Mouse (Mus musculus) limb, embryonic 13.5 days (tissue): ENCODE data around the gene Srbd1. TPM values are rescaled to one million over a fixed set of nuclear protein-coding genes. Genes with fewer than 3 reads are reported as not detected.

Source experiments
- ATAC-seq: fragments of 200-750 bp; cut with Nextera tagmentation; 2 replicates; pipeline ENCODE4 v1.8.0; 2017; ENCODE audit warnings: low read depth, moderate number of reproducible peaks, moderate TSS enrichment; ENCODE audit not compliant: low FRiP score
- H3K27ac ChIP-seq: fragments of 300-500 bp; sonication (generic); 2 replicates; pipeline ENCODE4 v1.5.1; 2015; ENCODE audit warnings: inconsistent platforms, mild to moderate bottlenecking, moderate library complexity
- H3K27me3 ChIP-seq: fragments of 300-500 bp; sonication (generic); 2 replicates; pipeline ENCODE4 v1.6.1; 2015; ENCODE audit warnings: mild to moderate bottlenecking, inconsistent platforms
- H3K36me3 ChIP-seq: fragments of 300-500 bp; sonication (generic); 2 replicates; pipeline ENCODE4 v1.6.1; 2015; ENCODE audit warnings: inconsistent platforms, mild to moderate bottlenecking, moderate library complexity
- H3K4me1 ChIP-seq: fragments of 300-500 bp; sonication (generic); 2 replicates; pipeline ENCODE4 v1.6.1; 2015; ENCODE audit warnings: inconsistent platforms
- H3K4me2 ChIP-seq: fragments of 300-500 bp; sonication (generic); replicated peaks from 2 replicates; pipeline ENCODE4 v1.6.1; 2015; ENCODE audit warnings: inconsistent platforms, mild to moderate bottlenecking, moderate library complexity
- H3K4me3 ChIP-seq: fragments of 300-500 bp; sonication (generic); 2 replicates; pipeline ENCODE4 v1.5.1; 2015; ENCODE audit warnings: moderate library complexity, mild to moderate bottlenecking, inconsistent platforms
- H3K9ac ChIP-seq: fragments of 300-500 bp; sonication (generic); 2 replicates; pipeline ENCODE4 v1.6.1; 2015; ENCODE audit warnings: mild to moderate bottlenecking, inconsistent platforms
- H3K9me3 ChIP-seq: fragments of 300-500 bp; sonication (generic); 2 replicates; pipeline ENCODE4 v1.6.1; 2016; ENCODE audit warnings: inconsistent platforms
- WGBS: fragments of 180-500 bp; shearing (Covaris S2); methylation state at CpG from one replicate; pipeline ENCODE4 v1.1.7; 2015; 5-methylcytosine and 5-hydroxymethylcytosine counted together
- polyA plus RNA-seq: library from polyadenylated mRNA; unstranded; fragments of >200 nt; fragmentation: Nextera tagmentation; extraction: Ambion mirVana; gene quantifications from 2 replicates; pipeline ENCODE4 v1.2.1, GENCODE M21; 2015

The Srbd1 gene
- polyA plus RNA-seq = 17.6 and 19.7 TPM in 2 replicates

DNA sequence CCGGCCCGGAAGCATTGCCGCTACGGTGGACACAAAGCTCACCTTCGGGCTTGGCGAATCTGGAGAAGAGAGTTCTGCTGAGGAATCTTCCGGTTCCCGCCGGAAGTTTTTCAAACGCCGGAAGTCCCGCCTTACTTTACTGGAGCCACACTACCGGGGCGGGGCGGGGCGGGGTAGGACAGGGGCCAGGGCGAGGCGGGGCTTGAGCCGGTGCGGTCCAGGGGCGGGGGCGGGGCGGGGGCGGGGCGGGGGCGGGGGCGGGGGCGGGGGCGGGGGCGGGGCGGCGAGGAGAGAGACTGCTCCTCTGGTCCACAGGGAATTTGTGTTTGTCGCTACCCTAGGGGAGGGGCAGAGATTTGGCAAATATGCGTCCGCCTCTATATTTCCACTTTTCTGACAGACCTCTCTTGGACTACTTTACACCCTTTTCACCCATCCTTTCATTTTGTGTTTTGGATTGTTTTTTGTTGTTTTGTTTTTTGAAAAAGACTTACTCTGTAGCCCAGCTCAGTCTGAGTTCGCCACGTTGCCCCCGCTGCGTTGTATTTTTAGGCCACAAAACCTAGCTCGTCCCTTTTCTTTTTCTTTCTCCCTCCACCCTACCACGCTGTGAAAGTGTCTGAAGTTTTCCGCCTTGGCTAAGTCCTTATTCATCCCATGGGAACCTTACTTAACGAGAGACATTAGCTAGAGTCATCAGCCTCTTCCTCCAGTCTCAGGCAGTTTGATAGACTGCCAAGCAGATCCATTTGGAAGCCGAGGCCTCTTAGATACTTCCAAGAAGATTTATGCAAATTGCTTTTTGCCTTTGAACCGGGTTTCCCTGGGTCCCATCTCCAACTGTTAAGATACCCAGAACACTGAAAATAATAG is at the start of gene Srbd1:
TSS of gene Srbd1 (minus strand) at position 97 of the 873 bp plus-strand sequence.
- 2% methylated on average over 27 of the region's 45 CpGs for WGBS
- H3K27me3 ChIP-seq = no peaks in the 10 kb centered on the region
- peak within 1 kb of the TSS; percentile 92 for H3K4me2 ChIP-seq
- no peaks in the 10 kb centered on the region; the same call in 1 of the 2 replicates for H3K36me3 ChIP-seq
- H3K9me3 ChIP-seq = no peaks in the 10 kb centered on the region
- peak; percentile 93 for ATAC-seq
- peaks cover 15% of the 10 kb centered on the region for H3K4me1 ChIP-seq
- peak within 1 kb of the TSS; percentile 81 for H3K4me3 ChIP-seq
- peak within 1 kb of the TSS; percentile 28; the same call in 1 of the 2 replicates for H3K27ac ChIP-seq
- H3K9ac ChIP-seq = peak within 1 kb of the TSS; percentile 81

DNA sequence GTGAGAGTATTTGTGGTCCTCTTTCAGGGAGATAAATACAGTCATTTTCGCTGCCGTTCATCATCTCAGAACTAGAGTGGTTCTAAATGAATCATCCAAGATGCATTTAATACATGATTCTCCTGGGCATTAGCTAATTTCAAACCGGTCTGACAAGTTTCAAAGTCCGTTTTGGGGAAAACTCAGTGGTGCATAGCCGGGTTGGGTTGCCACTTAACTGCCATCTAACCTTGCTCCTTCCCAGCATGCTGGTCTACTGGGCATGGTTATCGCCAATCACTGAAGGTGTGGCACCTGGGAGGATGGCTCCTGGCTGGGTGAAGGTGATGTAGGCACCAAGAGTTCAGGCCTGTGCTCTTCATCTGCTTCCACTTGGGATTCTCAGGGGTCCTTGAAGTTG is 49.0 kb upstream of the Srbd1 start:
- Histone ChIP-seq H3K27me3 (no peaks in the 10 kb centered on the region), H3K4me1 (peaks cover 7% of the 10 kb centered on the region), H3K9ac (no peak overlapping the region), H3K4me2 (no peak overlapping the region), H3K36me3 (no peaks in the 10 kb centered on the region), H3K4me3 (no peak overlapping the region), H3K9me3 (no peaks in the 10 kb centered on the region), H3K27ac (no peak overlapping the region)
- no peak for ATAC-seq
- WGBS = 86% methylated on average over 6 of the region's 6 CpGs

DNA sequence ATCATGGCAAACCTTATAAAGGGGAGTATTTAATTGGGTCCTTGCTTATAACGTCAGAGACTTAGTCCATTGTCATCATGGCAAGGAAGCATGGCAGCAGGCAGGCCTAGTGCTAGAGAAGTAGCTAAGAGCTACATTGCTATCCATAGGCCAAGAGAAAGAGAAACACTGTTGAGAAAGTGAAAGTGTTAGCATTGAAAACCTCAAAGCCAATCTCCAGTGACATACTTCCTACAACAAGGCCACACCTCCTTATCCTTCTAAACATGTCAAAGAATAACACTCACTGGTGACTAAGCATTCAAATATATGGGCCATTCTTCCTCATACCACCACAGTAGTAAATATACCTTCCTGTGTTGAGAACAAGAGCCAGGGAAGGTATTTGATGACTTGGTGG is 42.8 kb upstream of the Srbd1 start:
- peaks cover 12% of the 10 kb centered on the region for H3K4me1 ChIP-seq
- no peak overlapping the region for H3K27ac ChIP-seq
- H3K4me3 ChIP-seq = no peak overlapping the region
- no peaks in the 10 kb centered on the region for H3K9me3 ChIP-seq
- no peaks in the 10 kb centered on the region for H3K36me3 ChIP-seq
- 98% methylated on average over 1 of the region's 1 CpGs for WGBS
- H3K9ac ChIP-seq = no peak overlapping the region
- H3K27me3 ChIP-seq = no peaks in the 10 kb centered on the region
- ATAC-seq = no peak
- H3K4me2 ChIP-seq = no peak overlapping the region

DNA sequence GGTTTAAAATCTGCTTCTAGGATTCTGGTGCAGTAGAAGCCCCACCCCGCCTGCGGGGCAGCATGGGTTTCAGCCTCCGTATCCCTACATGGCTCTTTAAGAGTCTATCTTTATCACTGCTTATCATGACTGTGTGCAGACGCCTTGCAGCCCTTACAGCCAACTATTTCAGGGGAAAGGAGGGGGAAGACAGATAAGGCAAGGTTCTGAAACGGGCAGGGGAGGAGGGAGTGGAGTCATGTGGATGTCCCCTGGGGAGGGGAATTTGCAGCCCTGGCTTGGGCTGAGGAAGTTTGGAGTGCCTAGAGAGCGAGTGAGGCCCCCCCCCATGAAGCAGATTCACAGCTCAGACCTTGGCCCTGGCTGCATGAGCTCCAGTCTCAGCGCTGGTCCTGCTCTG is 40.6 kb upstream of the Srbd1 start:
- ATAC-seq = no peak
- Histone ChIP-seq H3K4me2 (no peak overlapping the region), H3K9me3 (no peaks in the 10 kb centered on the region), H3K27me3 (no peaks in the 10 kb centered on the region), H3K27ac (no peak overlapping the region), H3K9ac (no peak overlapping the region), H3K4me1 (peaks cover 5% of the 10 kb centered on the region; the same call in 1 of the 2 replicates), H3K4me3 (no peak overlapping the region), H3K36me3 (no peaks in the 10 kb centered on the region)
- WGBS = 38% methylated on average over 7 of the region's 7 CpGs

DNA sequence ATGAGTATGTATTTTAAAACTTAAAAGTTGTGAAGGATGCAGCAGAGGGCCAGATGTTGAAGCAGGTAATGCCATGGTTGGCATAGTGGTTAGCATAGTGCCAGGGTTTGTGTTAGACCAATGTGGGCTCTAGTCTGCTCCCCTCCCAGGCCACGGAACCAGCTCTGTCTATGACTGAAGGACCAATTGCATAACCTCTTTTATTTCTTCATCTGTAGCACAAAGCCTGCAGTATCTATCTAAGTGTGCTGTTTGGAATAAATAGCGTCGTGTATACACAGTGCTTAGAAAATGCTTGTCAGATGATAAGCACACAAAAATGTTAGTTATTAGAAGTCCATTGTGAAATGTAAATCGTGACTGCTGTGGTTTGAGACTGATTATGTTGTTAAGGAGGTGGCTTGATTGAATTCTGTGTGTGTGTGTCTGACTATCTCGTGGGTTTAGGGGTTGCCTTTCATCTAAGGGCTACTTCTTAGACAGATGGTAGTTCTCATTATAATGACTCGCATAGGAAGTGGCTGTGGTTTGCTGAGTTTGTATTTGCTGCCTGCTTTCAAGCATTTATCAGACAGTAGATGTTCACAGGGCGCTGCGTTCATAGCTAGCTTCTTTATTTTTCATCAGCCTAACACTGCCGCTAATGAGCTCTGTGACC is 39.7 kb upstream of the Srbd1 start:
- 66% methylated on average over 9 of the region's 9 CpGs for WGBS
- H3K9ac ChIP-seq = no peak overlapping the region
- H3K27me3 ChIP-seq = no peaks in the 10 kb centered on the region
- H3K36me3 ChIP-seq = no peaks in the 10 kb centered on the region
- no peak overlapping the region for H3K27ac ChIP-seq
- no peak overlapping the region for H3K4me2 ChIP-seq
- peaks cover 5% of the 10 kb centered on the region; the same call in 1 of the 2 replicates for H3K4me1 ChIP-seq
- no peaks in the 10 kb centered on the region for H3K9me3 ChIP-seq
- no peak for ATAC-seq
- no peak overlapping the region for H3K4me3 ChIP-seq

DNA sequence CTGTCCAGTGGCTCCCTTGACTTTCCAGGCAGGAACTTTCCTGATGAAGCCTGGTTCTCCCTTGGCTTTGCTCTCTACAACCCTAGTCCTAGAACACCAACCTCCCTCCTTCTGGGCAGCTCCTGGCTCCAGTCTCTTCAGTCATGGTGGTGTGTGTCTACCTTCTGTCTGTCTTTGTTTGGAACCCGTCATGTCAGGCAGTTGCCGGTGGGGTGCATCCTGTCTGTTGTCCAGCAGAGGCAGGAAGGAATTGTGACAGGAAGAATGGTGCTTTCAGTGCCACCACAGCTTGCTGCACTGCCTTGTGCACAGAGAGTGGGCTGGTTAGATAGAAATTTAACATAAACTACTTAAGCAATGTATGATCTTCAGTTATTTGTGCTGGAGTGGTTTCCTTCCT is 38.8 kb upstream of the Srbd1 start:
- Histone ChIP-seq H3K4me1 (peaks cover 5% of the 10 kb centered on the region; the same call in 1 of the 2 replicates), H3K9me3 (no peaks in the 10 kb centered on the region), H3K4me2 (no peak overlapping the region), H3K4me3 (no peak overlapping the region), H3K9ac (no peak overlapping the region), H3K36me3 (no peaks in the 10 kb centered on the region), H3K27me3 (no peaks in the 10 kb centered on the region), H3K27ac (no peak overlapping the region)
- ATAC-seq = no peak
- WGBS = 52% methylated on average over 2 of the region's 2 CpGs

DNA sequence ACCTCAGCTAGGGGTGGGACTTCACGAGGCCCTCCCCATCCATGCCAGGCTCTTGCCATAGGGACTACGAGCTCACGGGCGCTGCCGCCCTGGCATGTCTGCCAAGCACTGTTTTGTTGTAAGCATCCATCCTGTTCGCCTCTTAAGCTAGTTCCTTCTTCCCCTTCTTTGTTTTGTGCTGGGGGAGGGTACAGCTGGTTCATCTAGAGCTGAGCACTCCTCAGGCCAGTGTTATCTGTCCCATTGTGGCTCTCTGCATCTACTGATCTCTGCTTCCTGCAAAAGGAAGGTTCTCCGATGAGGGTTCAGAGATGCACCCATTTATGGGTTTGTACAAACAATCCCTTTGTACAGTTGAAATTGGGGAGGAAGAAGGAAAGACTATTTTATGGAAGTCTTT is 31.7 kb upstream of the Srbd1 start:
- Histone ChIP-seq H3K4me1 (peaks cover 25% of the 10 kb centered on the region), H3K9ac (no peak overlapping the region), H3K9me3 (no peaks in the 10 kb centered on the region), H3K36me3 (peaks cover 8% of the 10 kb centered on the region), H3K4me2 (no peak overlapping the region), H3K4me3 (no peak overlapping the region), H3K27me3 (no peaks in the 10 kb centered on the region), H3K27ac (no peak overlapping the region)
- 83% methylated on average over 7 of the region's 7 CpGs for WGBS
- no peak for ATAC-seq

DNA sequence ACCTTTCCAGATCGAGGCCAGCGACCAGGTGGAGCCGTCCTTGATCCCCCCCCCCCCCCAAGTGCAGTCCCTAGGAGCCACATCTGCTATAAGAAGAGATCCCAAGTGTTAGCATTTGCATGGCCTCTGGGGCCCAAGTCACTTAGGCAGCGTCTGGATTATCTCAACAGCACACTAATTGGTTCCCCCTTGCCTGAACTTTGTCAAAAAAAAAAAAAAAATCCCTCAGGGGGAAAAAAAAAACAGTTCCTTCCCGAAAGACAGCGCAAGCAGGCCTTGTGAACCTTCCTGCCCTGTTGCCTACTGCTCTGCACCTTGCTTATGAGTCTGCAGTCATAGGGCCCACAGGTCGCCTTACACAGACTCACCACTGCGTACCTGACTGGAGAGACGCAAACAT is 30.5 kb upstream of the Srbd1 start:
- Histone ChIP-seq H3K9ac (no peak overlapping the region), H3K27ac (no peak overlapping the region), H3K36me3 (peaks cover 8% of the 10 kb centered on the region), H3K9me3 (no peaks in the 10 kb centered on the region), H3K27me3 (no peaks in the 10 kb centered on the region), H3K4me2 (no peak overlapping the region), H3K4me3 (no peak overlapping the region), H3K4me1 (peaks cover 32% of the 10 kb centered on the region)
- WGBS = 29% methylated on average over 9 of the region's 9 CpGs
- ATAC-seq = no peak

DNA sequence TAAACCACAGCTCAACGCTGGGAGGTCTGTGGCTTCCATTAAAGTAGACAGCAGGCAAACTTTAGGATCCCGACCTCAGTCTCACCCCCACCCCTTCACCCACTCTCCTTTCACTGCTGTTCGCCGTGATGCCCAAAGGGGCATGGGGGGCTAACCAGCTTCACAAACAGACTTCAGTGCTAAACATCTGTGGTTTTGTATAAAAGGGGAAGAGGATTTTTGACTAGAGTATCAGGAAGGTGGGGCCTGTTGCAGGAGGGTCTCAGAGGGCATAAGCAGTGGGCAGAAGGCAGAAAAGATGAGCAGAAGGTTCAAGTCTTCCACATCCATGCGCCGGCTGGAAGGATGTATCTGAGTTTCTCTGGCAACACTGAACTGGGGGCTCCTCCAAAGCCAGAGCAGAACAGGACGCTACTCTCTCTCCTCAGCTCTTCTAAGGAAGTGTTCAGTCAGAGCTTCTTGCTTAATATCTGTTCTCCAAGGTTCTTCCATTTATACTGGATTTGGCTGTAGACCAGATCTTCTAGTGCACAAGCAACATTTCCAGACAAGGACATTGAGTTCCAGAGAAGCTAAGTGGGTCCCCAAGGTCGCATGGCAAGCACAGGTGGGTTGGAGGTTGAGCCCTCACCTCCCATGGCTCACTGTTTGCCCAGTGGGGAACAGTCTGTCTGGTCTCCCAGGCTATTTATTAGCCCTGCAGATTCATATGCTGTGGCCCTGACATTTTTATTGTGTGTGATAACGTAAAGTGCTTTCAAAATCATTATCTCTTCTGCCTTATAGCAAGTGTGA is 25.4 kb upstream of the Srbd1 start:
- Histone ChIP-seq H3K36me3 (peaks cover 8% of the 10 kb centered on the region), H3K9me3 (no peaks in the 10 kb centered on the region), H3K9ac (no peak overlapping the region), H3K4me3 (peak overlapping the region; percentile 75), H3K4me1 (peaks cover 38% of the 10 kb centered on the region), H3K27ac (no peak overlapping the region), H3K4me2 (peak overlapping the region; percentile 95), H3K27me3 (no peaks in the 10 kb centered on the region)
- whole genome bisulfite sequencing = 56% methylated on average over 9 of the region's 9 CpGs
- ATAC-seq = no peak

DNA sequence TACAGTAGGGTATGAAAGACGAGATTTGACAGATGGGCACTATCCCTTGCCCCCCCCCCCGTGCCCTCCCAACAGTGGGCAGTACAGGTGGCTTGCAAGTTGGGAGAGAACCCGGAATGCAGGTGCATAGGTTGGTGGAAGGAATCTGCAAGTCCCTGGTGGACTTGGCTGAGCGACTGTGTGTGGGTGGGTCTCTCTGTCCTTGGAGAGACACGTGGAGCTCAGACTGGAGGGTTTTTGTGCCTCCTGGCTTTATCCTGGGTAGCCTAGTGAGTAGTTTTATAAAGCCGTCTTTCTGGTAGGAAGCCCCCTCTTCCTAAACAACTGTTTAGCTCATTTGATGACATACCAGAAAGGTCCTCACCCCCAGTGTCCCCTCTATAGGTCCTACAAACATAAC is 24.1 kb upstream of the Srbd1 start:
- H3K9ac ChIP-seq = peak overlapping the region; percentile 87
- WGBS = 18% methylated on average over 6 of the region's 6 CpGs
- ATAC-seq = no peak
- H3K27me3 ChIP-seq = no peaks in the 10 kb centered on the region
- H3K27ac ChIP-seq = no peak overlapping the region
- H3K4me2 ChIP-seq = peak overlapping the region; percentile 95
- H3K4me1 ChIP-seq = peaks cover 42% of the 10 kb centered on the region
- peaks cover 8% of the 10 kb centered on the region for H3K36me3 ChIP-seq
- H3K4me3 ChIP-seq = peak overlapping the region; percentile 75
- H3K9me3 ChIP-seq = no peaks in the 10 kb centered on the region

DNA sequence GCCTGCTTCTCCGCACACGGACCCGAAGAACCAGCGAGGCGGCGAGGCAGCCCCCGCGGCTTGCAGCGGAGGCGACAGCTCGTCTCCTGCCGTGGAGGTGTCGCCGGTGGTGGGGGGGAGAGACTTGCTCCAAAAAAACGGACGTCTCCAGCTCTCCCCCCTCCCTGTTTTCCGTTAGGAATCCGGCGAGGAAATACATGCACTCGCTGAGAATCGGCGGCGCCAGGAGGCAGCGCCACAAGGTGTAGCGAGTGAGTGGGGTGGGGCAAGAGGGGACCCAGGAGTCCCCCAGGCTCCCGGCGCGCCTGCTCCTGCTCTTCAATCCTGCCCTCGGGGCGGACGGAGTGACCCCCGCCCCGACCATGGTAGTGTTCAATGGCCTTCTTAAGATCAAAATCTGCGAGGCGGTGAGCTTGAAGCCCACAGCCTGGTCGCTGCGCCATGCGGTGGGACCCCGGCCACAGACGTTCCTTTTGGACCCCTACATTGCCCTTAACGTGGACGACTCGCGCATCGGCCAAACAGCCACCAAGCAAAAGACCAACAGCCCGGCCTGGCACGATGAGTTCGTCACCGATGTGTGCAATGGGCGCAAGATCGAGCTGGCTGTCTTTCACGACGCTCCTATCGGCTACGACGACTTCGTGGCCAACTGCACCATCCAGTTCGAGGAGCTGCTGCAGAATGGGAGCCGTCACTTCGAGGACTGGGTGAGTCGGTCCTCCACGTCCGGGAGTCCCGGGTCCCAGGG is 23.4 kb upstream of the Srbd1 start:
- Histone ChIP-seq H3K4me3 (peak overlapping the region; percentile 75), H3K27ac (peak overlapping the region; percentile 98; the same call in 1 of the 2 replicates), H3K9me3 (no peaks in the 10 kb centered on the region), H3K9ac (peak overlapping the region; percentile 87), H3K4me2 (peak overlapping the region; percentile 95), H3K4me1 (peaks cover 42% of the 10 kb centered on the region), H3K36me3 (peaks cover 7% of the 10 kb centered on the region), H3K27me3 (no peaks in the 10 kb centered on the region)
- WGBS = under 1% methylated on average over 63 of the region's 64 CpGs
- no peak for ATAC-seq
